Mouse (Mus musculus) lung, postnatal 36 days (tissue): ENCODE data around the gene Thsd7b.
A peak's percentile ranks its signal among the peaks of the same experiment; 100 is the strongest.

Source experiments
- DNase-seq: peaks from one replicate; pipeline ENCODE4 v3.0.0; 2022; ENCODE audit warnings: mixed read lengths

Thsd7b gene

GRCm38 (mm10) chr1:129272982-129273937 lies at the start of gene Thsd7b:
Gene Thsd7b, plus strand, starts transcription at chr1:129273302.
- DNase-seq, result no peak

DNA sequence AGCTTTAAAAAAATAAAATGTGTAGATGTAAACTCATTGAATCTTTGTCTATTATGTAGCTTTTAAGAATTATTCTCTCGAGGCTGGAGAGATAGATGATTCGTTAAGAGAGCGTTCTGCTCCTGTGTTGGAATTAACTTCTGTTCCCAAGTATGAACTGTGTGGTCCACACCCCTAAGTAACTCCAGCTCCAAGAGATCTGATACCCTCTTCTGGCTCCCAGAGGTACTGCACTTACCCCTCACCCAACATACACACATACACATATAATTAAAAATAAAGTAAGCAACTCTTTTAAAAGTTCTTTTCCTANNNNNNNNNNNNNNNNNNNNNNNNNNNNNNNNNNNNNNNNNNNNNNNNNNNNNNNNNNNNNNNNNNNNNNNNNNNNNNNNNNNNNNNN lies 28.8 kb upstream of the Thsd7b start:
- peak; percentile 15 for DNase-seq

DNA sequence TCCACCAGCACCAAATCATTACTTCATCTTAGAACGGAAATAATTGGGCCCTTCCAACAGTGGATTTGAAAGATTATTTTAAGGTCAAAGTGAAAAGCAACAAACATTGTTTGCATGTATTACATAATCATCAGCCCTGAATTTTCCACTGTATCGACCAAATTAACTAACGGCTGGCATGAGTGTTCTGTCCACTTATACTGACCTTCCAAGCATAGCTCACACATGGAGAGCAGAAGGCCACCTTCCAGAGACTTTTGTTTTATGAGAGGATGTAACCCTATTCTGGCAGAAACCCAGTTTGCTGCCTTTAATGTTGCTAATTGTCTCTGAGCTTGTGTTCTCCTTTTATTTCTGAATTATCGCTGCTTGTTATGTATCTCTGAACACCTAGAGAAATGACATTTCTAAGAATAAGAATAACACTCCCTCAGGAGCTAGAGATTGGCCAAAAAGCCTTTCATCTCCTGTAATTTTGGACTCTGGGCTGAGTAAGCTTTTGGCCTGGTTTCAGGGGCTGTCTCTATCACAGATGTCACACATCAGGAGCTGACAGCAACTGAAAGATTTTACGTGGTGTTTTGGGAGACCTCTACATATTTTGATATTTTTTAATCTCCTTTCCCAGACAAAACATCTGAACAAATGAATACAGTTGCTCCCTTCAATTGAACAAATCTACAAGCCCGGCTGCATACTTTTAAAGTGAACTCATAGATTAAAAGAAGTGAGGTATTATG lies 22.2 kb upstream of the Thsd7b start:
- DNase-seq, result peak; percentile 64

DNA sequence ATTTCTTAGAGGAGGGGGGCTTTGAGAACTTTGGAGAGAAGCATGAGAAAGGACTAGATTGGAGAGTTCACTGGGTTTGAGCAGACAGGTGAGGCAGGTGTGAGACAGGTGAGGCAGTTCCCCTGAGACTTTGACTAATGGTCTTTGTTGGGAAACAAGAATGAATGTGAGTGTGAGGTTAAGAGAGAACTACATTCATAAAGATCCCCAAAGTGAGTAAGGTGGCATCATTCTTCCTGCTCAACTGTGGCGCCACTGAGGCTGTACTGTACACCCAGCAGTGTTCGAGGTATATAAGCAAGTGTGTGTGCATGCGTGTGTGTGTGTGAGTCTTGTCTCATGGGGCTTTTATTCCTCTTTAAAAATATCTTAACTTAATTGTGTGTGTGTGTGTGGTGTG lies 6.4 kb upstream of the Thsd7b start:
- no peak for DNase-seq

DNA sequence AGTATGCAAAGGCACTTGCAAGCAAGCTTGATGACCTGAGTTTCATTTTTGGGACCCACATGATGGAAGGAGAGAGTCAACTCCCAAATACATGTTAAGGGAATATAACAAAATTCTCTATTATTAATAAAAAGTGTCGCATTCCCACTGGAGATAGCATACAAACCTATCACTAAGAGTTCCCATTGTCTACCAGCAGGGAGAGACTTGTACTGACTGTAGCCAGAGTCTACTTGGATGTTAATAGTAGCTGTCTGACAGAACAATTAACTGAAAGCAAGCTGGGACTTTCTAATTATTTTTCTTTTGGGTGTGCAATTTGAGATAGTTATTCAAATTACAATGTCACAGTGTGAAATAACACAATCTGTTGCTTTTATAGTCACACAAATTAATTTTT lies 31.1 kb downstream of the Thsd7b start:
- DNase-seq, result no peak

GRCm38 (mm10) chr1:129324388-129324787 lies 51.3 kb downstream of the Thsd7b start:
- no peak for DNase-seq

DNA sequence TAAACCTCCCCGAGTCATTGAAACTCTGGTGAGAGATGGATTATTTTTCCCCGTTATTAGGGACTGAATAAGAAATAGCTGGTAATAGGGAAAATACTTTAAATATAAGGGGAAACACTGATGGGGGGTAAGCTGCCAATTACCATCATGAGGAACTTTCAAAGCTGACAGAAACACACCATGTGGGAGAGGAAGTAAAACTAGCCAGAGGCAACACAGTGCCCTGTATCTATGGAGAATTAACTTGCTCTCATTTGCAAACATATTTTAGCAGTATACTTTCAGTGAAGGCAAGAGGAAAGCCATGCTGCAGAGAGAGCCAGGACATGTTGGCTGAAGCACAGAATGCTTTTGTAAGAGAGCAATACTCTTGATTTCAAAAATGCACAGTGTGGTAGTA lies 51.7 kb downstream of the Thsd7b start:
- no peak for DNase-seq

DNA sequence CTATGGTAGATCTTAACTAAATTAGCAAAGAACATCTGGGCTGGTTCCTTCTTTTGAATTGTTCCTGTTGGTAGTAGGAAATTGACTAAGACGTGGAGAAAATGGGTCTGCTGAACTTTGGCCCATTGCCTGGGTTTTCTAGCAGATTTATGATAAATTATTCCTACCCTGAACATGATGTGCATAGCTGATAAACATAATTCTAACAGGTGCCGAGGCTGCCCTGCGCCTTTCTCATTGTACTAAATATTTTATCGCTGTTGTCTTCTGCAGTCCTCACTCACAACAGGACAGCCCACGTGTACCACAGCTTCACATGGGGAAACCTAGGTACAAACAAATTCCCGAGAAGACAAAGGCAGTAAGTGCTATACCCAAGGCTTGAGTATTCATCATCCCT lies 83.5 kb downstream of the Thsd7b start:
- no peak for DNase-seq

GRCm38 (mm10) chr1:129357378-129357777 lies 84.3 kb downstream of the Thsd7b start:
- no peak for DNase-seq

DNA sequence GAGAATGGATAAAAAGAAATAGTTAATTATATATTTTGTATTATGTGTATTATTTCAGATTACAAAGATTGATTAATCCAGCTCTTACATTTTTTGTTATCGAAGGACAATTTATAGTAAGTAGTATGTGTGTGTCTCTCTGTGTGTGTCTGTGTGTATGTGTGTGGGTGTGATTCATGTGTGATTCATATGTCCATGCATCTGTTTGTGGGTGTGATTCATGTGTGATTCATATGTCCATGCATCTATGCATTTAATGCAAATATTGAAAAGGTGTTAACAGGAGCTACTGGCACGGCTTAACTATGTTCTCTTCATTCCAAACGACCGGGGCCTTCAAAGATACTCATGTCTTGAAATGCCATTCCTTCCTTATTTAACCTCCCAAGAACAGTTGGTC lies 90.3 kb downstream of the Thsd7b start:
- DNase-seq, result no peak

- DNase-seq, result no peak
Observed at GRCm38 (mm10) chr1:129364828-129365227, 91.7 kb downstream of the Thsd7b start.

- DNase-seq, result no peak
Observed at GRCm38 (mm10) chr1:129365590-129365989, 92.5 kb downstream of the Thsd7b start.

DNA sequence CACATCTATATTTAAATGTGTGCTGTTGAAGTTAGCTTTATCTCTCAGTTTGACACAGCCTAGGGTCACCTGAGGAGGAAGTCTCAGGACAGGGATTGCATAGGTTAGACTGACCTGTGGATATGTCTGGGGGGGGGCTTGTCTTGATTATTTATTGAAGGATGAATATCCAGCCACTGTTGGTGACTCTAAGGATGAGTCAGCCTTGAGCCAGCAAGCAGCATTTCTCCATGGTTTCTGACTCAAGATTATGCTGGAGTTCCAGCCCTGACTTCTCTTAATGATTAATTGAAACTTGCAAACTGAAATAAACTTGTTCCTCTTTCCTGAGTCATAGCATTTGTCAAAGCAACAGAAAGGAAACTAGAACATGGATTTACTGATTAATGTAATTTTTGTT lies 113.4 kb downstream of the Thsd7b start:
- DNase-seq, result no peak

GRCm38 (mm10) chr1:129411584-129411983 lies 138.5 kb downstream of the Thsd7b start:
- no peak for DNase-seq

GRCm38 (mm10) chr1:129421581-129421980 lies 148.5 kb downstream of the Thsd7b start:
- no peak for DNase-seq

GRCm38 (mm10) chr1:129464414-129464813 lies 191.3 kb downstream of the Thsd7b start:
- DNase-seq, result no peak

- DNase-seq, result no peak
Observed at GRCm38 (mm10) chr1:129473504-129473903, 200.4 kb downstream of the Thsd7b start.

DNA sequence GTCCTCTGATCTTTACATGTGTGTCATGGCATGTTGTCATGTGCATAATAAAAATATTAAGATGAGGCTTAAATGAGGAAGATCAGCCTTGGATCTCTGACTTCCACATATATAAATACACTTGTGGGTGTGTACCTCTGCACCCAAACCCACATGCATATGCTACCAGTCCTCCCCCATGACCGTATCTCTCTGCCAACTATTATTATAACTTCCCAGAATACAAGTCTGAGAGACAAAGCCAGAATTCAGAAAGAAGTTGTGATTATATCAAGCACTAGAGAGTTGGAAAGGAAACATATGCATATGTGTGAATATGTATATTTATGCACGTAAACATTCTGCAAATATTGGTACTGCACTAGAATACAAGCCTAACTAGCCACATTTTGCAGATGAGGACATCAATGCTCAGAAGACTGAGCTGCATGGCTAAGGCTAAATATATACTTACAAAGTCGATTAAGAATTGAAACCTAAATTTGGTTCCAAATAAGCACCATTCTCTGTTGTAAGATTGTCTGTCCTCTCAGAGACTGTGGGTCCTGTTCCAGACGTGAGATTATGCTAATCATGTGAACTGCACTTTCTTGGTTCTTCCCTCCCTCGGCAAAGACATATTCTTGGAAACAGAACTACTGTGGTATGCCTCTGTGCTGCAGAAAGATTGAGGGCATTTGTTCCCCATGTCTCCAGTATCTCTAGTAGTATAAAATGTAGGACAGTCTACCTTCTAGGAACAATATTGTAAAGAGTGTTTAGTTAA lies 211.3 kb downstream of the Thsd7b start:
- no peak for DNase-seq

DNA sequence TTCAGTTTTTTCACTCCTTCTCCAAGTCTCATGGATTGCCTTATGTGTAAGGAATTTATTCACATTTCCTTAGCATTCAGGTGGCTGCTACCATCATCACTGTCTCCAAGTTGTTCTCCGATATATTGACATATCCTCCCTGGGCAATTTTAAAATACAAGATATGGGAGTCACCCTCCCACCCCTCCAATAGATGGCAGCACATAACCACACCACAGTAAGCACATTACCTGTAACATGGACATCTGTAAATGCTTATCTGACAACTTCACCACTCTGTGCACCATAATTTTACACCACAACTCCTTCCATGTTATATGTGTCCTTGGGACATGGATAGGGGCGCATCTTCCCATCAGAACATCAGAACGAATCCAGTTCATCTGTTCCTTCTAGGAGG lies 218.0 kb downstream of the Thsd7b start:
- peak; percentile 0 for DNase-seq

DNA sequence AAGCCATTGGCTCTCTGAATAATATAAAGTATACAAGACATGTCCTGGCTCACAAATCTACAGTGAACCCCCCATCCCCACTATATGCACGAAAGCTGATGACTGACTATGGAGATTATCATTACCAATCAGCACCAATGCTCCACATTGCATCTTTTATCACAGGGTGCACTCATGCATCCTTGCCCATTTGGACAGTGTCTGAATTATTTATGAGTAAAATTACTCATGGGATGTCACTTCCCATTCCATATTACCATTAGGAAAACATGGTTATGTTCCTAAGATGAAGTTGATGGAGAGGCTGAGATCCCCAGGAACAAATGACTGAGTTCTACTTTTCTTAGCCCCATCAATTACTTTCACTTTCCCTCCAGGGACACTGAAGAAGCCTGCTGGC lies 220.8 kb downstream of the Thsd7b start:
- DNase-seq, result no peak

DNA sequence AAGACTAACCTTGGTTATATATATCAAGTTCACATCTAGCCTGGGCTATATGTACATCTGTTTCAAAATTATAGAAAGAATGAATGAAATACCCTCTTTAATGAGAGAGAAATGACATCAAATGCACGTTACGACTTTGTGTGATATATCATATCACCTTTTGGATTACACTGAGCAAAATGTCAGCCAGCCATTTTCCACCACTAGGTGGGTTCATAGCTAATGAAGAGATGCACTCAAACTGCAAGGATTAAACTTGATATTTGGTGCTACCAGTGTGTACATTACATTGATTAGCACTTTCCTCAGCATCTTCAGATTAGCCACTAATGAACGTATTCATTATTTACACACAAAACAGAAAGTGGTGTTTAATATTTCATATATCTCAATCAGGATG lies 228.6 kb downstream of the Thsd7b start:
- DNase-seq, result no peak

DNA sequence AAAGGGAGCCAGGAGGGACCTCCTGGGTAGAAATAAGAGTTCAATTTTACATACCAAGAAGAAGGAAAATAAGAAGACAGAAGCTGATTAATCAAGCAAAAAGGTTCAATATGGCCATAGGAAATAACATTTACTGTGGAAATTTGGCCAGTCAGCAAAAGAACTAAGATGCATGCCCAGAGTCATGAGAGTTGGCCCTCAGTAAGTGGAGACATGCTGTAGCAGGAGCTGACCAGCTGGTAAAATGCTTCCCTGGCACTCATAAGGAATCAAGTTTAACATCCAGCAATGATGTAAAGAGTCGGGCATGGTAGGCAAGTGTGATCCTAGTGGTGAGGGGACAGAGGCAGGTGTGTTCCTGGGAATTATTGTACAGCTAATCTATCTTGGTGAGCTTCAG lies 243.3 kb downstream of the Thsd7b start:
- no peak for DNase-seq

GRCm38 (mm10) chr1:129519751-129520150 lies 246.6 kb downstream of the Thsd7b start:
- no peak for DNase-seq
